Mouse (Mus musculus): Measurements from ENCODE around the gene Tlr2.

DNA sequence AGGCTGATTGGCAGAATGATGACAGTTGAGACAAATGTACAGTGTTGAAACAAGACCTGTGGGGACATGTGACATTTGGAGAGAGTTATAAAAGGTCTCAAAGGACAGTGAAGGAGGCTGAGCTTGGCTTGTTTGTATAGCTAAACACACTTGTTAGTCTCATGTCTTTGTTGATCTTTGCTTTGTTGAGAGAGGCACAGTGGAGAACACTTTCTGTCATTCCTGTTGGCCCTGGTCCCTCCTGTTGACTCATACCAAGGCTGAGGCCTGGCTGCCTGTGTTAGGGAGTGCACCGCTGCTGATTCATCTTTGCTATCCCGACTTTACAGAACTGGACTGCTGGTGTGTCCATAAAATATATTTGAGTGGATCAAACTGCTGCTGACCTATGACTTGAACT lies 23.6 kb upstream of the Tlr2 start:
- TF ChIP-seq POLR2A (IDR thresholded peaks at IDR 0.05; ENCODE audit: low read depth, low read length): no peak
- no peak for TF ChIP-seq CTCF (IDR thresholded peaks at IDR 0.05; ENCODE audit: extremely low read depth, insufficient read depth, insufficient read length, insufficient replicate concordance)

All from spleen, adult 2 months (tissue).